In genomic region chr16:54041973-54042372, GRCm38 (mm10) we compare ENCODE assay signal across 13 mouse cellular contexts.
"Had no signal": no experiment of that assay in that cellular context is flagged by ENCODE, and none has a peak within 500 bp of the region (broad histone marks: within the 10 kb centered on the region; RNA-seq: fewer than 3 reads in every experiment).

No protein-coding gene starts in this region.

- H3K36me3 ChIP-seq: limb, embryonic 10.5 days; liver, embryonic 15.5 days; midbrain, embryonic 10.5 days; midbrain, embryonic 15.5 days; neural tube, embryonic 13.5 days had no signal

- ATAC-seq: lung, postnatal 0 days; midbrain, embryonic 15.5 days had no signal

- H3K4me1 ChIP-seq: limb, embryonic 10.5 days; liver, embryonic 15.5 days; midbrain, embryonic 10.5 days; midbrain, embryonic 15.5 days; neural tube, embryonic 13.5 days had no signal

- H3K9me3 ChIP-seq: limb, embryonic 10.5 days; liver, embryonic 15.5 days; midbrain, embryonic 10.5 days; midbrain, embryonic 15.5 days; neural tube, embryonic 13.5 days had no signal

- H3K4me2 ChIP-seq: liver, embryonic 11.5 days; liver, embryonic 15.5 days; midbrain, embryonic 15.5 days; neural tube, embryonic 13.5 days had no signal

- H3K27me3 ChIP-seq: liver, embryonic 15.5 days; midbrain, embryonic 15.5 days; neural tube, embryonic 13.5 days had no signal

- H3K9ac ChIP-seq: liver, embryonic 15.5 days; midbrain, embryonic 15.5 days; neural tube, embryonic 13.5 days had no signal

- DNase-seq: kidney, adult 18-20 months; kidney, postnatal 10 days; kidney, postnatal 4 days; lung, adult 2 months; lung, postnatal 36 days; right cerebral cortex, postnatal 25 days had no signal

- H3K27ac ChIP-seq: limb, embryonic 10.5 days; liver, embryonic 15.5 days; midbrain, embryonic 10.5 days; midbrain, embryonic 15.5 days; neural tube, embryonic 13.5 days had no signal

- H3K4me3 ChIP-seq: limb, embryonic 10.5 days; liver, embryonic 15.5 days; midbrain, embryonic 10.5 days; midbrain, embryonic 15.5 days; neural tube, embryonic 13.5 days had no signal
